Mouse (Mus musculus): ENCODE results near the gene Xkrx.
A peak's percentile ranks its signal among the peaks of the same experiment; 100 is the strongest.
"Not testable (repeated sequence)": the region's sequence is repeated elsewhere in the genome, so short reads cannot be mapped to it uniquely, and the experiment has no call there.

The Xkrx gene

DNA sequence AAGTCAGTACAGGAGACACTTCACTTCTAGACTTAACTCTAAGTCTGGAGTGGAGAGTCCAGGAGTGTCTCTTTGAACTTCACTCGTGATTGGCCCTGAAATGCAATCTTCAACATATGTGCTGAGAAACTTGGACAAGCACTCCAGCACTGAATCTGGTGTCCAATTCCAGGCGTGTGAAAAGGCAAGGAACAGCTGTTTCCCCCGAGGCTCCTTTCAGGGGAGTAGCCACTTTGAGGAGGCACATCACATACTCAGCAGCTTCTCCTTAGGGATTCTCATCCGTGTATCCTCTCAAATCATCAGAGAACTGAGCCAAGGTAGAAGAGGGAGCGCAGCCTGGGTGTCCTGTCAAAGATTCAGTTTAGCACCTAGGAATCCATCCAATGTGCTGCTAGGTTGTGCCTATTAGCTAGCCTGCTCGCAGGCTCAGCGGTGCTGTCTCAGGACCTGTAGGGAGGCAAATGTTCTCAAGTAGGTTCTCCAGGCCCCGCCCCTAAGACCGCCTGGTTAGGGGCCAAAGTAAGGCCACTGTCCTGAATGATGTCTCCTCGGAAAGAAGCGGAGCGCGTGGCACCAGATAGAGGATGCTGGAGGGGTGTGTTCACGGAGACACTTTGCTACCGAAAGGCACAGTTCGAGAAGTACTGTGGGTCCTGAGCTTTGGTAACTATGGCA, at the start of gene Xkrx:
Xkrx (minus strand) TSS at position 34 of the 678 bp plus-strand sequence.
- DNase-seq = peak; percentile 1

DNA sequence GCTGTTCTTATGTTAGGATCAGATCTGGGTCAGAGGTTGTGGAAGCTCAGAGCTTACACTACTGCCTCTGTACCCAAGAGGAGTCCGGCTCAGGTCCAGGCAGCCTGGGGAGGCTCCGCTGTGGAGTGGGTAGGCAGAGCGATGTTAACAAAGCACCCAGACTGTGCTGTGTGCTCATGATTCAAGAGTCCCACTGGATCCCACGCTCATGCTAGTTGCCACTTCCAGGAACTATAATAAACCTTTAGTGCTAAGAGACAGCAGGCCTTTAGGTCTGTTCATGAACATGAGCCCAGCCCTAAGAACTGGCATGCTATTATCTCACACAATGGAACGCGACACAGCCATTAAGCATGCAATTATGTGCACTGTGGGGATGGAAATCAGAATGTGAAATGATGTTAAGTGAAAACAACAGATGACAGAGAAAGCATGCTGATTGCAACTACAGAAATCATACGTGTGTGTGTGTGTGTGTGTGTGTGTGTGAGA, 49.3 kb upstream of the Xkrx start:
- no peak for DNase-seq

DNA sequence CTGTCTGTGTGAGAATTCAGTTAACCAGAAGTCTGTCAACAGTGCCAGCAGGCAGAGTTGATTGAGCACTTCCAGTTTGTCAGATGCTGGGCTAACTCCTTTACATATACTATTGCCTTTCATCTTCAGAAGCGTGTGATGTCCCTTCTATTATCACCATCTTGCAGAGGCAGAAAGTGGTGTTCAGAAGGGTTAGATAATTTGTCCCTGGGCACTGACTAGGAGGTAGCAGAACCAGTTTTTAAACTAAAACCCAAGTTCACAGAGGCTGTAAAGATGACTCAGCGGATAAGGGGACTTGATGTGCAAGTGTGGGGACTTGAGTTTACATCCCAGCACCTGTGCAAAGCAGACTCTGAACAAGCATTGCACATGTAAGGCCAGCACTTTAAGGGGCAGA, 46.6 kb upstream of the Xkrx start:
- DNase-seq = no peak

DNA sequence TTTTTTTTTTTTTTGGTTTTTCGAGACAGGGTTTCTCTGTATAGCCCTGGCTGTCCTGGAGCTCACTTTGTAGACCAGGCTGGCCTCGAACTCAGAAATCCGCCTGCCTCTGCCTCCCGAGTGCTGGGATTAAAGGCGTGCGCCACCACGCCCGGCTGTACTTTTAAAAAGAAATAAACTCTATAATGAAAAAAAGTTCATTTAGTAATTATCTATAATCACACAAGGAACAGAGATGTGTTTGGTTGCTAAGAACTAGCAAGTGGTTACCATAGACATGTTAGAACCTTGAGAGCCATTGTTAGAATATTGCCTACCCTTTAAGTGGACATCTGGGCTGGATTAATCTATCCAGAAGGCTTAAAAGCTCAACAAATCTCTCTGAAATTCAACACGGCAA, 25.3 kb upstream of the Xkrx start, which contains the start of gene Arl13a:
Arl13a (plus strand) TSS at position 301 of the 400 bp plus-strand sequence.
- not testable (repeated sequence) for DNase-seq

DNA sequence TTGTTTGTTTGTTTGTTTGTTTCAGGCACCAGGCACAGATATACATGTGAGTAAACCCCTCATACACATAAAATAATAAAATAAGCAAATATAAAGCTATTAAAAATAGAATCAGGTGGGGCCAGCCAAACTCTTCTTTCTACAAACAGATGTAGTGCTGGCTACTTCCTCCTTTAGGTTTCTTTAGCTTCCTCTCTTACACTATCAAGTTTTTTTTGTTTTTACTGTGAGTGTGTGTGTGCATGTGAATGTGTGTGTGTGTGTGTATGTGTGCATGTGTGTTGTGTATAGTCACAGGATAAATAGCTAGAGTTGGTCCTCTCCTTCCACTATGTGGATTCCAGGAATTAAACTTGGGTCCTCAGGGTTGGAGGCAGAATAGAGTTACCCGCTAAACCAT, 12.8 kb upstream of the Xkrx start:
- no peak for DNase-seq

DNA sequence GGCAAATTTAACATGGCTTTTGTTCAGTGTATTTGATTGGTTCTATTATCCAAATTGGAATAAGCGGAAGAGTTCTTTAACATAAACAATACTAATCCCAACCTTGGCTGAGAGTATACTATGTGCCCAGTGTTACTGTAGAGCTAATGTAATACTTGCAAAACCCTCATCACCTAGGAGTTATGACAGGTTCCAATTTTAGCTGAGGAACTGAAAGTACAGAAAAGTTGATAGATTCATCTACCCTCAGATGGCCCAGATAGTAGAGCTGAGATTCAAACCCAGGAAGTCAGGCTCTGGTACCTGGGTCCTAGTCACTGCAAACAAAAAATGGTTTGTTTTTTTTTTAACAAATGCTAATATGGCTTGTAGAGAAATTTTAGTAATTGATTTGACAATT, 8.7 kb upstream of the Xkrx start:
- DNase-seq = no peak

DNA sequence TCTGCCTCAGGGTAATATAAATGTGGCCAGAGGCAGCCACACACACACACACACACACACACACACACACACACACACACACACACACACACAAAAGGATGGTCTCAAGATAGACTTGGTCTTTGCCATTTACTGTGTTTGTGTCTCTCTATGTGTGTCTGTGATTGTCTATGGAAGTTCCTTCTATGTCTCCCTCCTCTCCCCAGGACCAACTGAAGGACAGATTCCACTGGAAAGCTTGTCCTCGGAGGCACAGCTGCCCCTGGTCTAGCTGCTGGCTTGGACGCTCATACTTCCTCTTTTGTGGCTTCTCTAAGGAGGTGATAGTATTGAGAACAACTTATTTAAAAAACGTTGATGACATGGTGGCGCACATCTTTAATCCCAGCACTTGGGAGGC, 1.6 kb upstream of the Xkrx start:
- no peak for DNase-seq

DNA sequence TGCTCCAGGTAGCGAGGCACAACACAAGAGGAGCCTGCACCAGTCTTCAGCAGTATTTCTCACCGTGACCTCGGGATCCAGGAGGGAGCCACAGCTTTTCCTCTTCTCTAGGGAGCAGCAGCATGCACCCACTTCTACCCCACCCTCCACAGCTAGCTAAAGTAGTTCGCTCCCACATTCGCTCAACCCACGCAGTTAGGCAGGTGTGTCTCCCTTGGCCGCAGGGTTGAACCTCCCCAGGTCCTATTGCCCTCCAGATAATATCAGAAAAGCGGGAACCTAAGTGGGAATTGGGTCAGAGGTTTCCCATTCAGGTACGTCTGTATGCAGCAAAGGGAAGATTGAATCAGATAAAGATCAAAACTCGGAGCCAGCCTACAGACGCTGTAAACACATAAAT, 950 bp upstream of the Xkrx start:
- DNase-seq = peak; percentile 65

DNA sequence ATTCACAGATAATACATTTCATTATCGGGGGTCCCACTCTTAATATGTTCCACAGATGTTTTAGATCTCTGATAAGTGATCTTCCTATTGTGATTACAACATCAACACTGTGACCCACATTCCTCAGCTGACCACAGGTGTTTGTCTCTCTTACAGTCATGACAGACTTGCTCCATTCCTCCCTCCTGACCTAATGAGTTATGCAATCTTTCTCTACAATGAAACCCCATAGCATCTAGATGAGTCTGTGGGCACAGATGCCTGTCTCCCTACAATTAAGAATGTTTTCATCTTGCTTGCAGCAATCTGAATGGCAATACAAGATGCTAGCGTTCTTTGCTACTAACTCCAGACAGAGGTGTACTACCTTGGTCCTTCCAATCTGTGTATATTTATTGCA, 1.4 kb downstream of the Xkrx start:
- DNase-seq = no peak

DNA sequence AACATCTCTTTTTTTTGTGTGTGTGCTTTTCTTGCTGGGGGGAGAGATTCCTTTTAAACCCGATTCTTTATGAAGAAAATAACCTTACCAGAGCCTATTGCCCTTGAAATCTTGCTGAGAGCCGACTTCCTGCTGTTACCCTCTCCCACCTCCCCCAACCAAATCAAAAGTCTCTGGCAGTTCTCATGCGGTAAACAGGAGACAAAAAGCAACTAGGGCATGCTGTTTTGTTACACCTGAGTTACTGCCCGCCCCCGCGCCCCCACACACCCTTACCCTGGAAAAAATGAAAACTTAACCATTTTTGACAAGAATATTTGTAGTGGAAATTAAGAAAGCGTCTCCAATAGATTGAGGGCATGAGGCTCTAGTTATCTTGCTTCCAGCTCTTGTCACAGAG, 3.7 kb downstream of the Xkrx start:
- DNase-seq = peak; percentile 54

DNA sequence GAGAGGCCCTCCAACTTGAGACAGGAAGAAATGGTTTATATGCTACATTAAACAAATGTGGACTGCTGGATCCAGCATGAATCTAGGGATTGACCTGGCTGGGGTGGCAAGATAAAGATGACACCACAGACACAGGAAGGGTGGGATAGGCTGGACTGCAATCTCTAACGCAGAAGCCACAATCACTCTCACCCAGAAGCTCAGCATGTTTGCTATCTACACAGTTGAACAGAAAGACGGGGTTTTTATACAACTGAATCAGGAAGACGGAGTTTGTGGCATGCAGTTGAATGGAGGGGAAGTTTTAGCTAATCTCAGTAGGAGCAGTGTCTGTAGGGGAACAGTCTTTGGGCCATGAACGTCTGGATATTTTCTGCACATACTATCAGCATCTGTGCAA, 19.9 kb downstream of the Xkrx start:
- no peak for DNase-seq

DNA sequence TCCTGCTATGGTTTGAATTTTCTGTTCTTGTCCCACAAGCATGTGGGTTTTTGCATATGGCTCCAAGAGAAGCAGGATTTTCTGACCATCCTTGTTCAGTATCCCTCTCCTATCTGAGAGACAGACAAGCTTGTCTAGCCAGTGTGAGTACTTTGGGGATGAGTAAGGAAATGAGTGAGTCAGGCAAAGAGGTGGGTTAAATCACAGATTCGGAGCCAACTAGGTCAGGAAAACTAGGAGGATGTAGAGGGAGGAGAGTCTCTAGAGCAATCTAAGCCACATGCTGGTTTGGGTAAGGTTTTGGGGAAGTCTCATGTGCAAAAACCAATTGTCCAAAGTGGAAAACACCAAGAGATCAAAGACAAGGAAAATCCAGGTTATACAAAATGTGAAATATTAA, 20.3 kb downstream of the Xkrx start:
- DNase-seq = no peak

DNA sequence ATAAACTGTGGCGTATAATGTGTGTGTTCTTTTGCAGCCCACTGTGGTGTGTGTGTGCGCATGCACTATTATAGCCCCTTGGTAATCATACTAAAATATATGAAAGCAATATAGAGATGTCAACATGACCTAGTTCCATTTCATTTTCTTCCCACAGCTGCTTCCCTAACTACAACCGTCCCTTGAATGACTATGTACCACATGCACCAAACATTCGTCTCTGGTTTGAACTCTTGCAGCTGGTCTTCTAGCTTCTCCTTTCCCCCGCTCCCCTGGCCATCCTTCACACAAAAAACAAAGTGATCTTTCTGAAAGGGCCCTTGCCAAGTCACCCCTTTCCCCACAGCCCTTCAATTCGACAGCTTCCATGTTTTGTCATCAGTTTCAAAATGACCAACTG, 21.9 kb downstream of the Xkrx start:
- DNase-seq = no peak

DNA sequence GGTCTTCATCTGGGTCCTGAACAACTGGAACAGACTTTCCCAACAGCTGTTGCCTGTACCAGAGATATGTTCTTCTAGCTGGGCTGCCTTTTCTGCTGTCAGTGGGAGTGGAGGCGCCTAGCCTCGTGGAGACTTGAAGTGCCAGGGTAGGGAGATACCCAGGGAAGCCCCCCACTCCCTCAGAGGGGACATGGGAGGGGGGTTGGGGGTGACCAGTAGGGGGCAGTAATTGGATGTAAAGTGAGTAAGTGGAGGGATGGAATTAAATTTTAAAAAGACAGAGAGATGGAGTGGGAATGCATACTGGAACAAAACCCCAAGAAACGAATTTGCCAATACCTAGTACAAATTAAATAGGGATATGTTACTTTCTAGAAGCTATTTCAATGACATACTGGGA, 28.1 kb downstream of the Xkrx start:
- DNase-seq = no peak

DNA sequence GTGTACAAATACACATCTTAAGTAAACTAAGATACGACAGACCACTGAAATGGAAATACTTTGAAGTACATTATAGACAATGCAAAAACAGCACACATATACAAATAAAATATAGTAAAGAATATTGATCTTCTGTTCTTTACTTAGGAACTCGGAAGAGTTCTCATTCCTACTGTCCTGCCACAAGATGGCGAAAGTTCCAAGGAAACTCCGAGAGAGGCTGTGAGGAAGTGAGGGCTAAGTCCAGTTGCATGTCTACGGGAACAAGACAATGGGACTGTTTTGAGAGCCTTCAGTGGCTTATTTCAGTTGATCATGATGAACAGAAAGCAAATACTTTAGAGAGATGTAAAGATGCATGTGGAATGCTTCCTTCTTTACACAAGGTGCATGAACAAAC, 29.6 kb downstream of the Xkrx start:
- DNase-seq = no peak

DNA sequence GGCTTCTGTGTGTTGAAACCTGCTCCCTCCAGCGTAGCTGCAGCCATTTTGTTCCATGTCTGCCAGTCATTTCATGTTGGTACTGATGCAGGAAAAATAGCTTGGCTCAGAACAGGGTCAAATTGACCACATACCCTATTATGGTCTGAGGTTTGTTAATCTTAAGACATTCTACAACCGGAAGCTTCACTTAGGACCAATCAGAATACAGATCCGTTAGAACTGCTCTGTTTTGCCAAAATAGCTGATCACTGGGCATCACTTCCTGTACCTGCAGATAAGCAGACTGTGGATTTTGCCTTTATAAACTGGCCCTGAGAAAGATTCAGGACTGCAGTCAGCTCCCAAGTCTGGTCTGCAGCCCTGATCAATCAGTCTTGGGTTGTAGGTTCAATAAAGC, 33.3 kb downstream of the Xkrx start:
- no peak for DNase-seq

DNA sequence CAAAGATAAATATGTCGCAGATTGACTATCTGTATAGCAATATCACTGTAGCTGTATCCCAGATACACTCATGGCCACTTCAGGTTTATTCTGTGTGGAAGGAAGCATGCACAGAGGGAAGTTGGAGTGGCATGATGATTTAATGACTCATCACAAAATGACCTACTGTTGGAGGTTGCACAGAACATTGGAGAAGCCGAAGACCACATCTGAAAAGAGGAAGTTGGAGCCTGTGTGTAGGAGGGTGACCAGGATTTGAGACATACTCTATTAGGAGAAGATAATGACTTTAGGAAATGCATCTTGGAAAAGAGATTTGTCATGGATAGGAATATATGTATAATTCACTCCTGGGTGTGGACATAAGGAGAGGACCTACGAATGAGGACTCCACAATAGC, 45.5 kb downstream of the Xkrx start:
- no peak for DNase-seq

DNA sequence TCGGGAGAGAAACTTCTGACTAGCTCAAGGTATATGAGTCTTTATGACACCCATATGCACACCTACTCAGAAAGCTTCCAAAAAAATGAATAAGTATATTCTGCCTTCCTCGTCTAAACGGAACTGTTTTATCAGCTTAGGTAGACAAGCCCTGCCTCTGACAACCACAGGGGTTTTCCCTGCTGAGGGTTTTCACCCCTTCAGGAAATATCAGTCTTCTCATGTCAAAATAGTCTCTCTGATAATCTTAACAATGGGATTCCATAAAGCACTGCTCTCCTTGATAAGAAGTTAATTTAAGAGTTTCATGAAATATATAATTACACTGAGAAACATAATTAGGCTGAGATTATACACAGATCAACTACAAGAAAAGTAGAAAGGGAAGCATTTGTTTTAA, 50.1 kb downstream of the Xkrx start:
- no peak for DNase-seq

DNA sequence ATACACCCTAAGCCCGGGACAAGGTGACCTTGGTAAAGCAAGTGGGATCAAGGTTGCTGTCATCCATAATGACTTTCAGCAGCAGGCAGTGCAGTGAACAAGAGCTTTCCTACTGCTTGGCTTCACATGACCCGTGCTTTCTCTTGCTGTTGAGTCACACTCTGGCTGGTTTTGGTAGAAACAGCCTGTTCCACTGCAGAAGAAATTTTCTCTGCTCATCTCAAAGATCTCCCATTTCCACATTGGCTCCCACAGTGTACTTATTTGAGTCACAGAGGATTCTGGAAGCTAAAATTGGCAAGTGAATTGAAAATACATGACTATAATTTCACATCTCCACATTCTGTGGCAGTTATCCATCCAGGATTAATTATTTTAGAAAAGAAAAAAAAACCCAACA, 59.2 kb downstream of the Xkrx start:
- DNase-seq = no peak
